Mouse (Mus musculus) bone marrow macrophage, adult 2 months (primary cell): ENCODE measurements around the gene Cep112.

Experiments used
- CTCF ChIP-seq: IDR thresholded peaks from 2 replicates; pipeline ENCODE4 v1.5.1; 2012; ENCODE audit warnings: low read depth, mild to moderate bottlenecking, low read length, moderate library complexity
- POLR2A ChIP-seq: IDR thresholded peaks from 2 replicates; pipeline ENCODE4 v1.6.1; 2012; ENCODE audit warnings: mild to moderate bottlenecking, low read depth, low read length, borderline replicate concordance

- TF ChIP-seq CTCF (no peak), POLR2A (no peak)
Observed at GRCm38 (mm10) chr11:108423221-108423620, 1.8 kb upstream of the Cep112 start.
